Mouse (Mus musculus): ENCODE measurements around the gene Serpina1e.

DNA sequence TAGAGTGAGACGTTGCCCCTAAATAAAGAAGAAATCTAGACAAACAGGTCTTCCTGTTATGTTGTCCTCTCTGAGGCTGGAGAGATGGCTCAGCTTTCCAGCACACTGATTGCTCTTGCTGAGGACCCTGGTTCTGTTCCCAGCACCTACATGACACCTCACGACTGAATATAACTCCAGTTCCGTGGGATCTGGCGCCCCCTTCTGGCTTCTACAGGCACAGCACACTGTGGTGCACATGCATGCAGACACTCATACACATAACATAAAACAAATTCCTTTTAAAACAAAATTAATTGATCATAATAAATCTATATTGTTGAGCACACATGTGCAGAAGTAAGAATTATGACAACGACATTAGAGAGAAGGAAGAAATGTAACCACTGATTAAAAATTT lies 45.9 kb upstream of the Serpina1e start:
- TF ChIP-seq MAX (IDR thresholded peaks at IDR 0.05; ENCODE audit: low read depth) (no peak), POLR2A (IDR thresholded peaks at IDR 0.05; ENCODE audit: insufficient read length, low read depth) (no peak), REST (IDR thresholded peaks at IDR 0.05; ENCODE audit: insufficient read depth, insufficient read length) (no peak), TCF3 (IDR thresholded peaks at IDR 0.05; ENCODE audit: insufficient read length, low read depth) (no peak)

All from myocyte (in vitro differentiated cells).